Mouse (Mus musculus) liver, embryonic 16.5 days (tissue): Measurements from ENCODE around the gene 4930503B20Rik. TPM values are rescaled to one million over a fixed set of nuclear protein-coding genes. Genes with fewer than 3 reads are reported as not detected.

Source experiments
- ATAC-seq: fragments of 200-750 bp; cut with Nextera tagmentation; 2 replicates; pipeline ENCODE4 v1.8.0; 2017; ENCODE audit warnings: low read depth, mild to moderate bottlenecking, moderate number of reproducible peaks, moderate library complexity
- H3K27ac ChIP-seq: fragments of 300-500 bp; sonication (generic); 2 replicates; pipeline ENCODE4 v1.5.1; 2014; ENCODE audit warnings: mild to moderate bottlenecking, low read length
- H3K27me3 ChIP-seq: fragments of 300-500 bp; sonication (generic); 2 replicates; pipeline ENCODE4 v1.6.1; 2014; ENCODE audit warnings: low read depth, low read length, mixed read lengths; ENCODE audit not compliant: control insufficient read depth, insufficient read depth
- H3K36me3 ChIP-seq: fragments of 300-500 bp; sonication (generic); 2 replicates; pipeline ENCODE4 v1.6.1; 2014; ENCODE audit warnings: mild to moderate bottlenecking; ENCODE audit not compliant: control insufficient read depth, insufficient read depth
- H3K4me1 ChIP-seq: fragments of 300-500 bp; sonication (generic); 2 replicates; pipeline ENCODE4 v1.6.1; 2014; ENCODE audit warnings: low read depth, low read length, mixed read lengths; ENCODE audit not compliant: control insufficient read depth
- H3K4me2 ChIP-seq: fragments of 300-500 bp; sonication (generic); 2 replicates; pipeline ENCODE4 v1.6.1; 2014; ENCODE audit warnings: low read depth, low read length, mixed read lengths
- H3K4me3 ChIP-seq: fragments of 300-500 bp; sonication (generic); 2 replicates; pipeline ENCODE4 v1.5.1; 2014; ENCODE audit warnings: low read depth, mild to moderate bottlenecking, low read length
- H3K9ac ChIP-seq: fragments of 300-500 bp; sonication (generic); 2 replicates; pipeline ENCODE4 v1.6.1; 2014; ENCODE audit warnings: low read depth, low read length
- H3K9me3 ChIP-seq: fragments of 300-500 bp; sonication (generic); replicated peaks from 2 replicates; pipeline ENCODE4 v1.6.1; 2016; ENCODE audit warnings: low read length; ENCODE audit not compliant: control insufficient read depth
- WGBS: fragments of 180-500 bp; shearing (Covaris S2); extraction: QIAGEN DNeasy Blood & Tissue Kit; methylation state at CpG from one replicate; pipeline ENCODE4 v1.1.7; 2014; ENCODE audit not compliant: insufficient replicate concordance; 5-methylcytosine and 5-hydroxymethylcytosine counted together
- polyA plus RNA-seq: library from polyadenylated mRNA; unstranded; fragments of >200 nt; fragmentation: Nextera tagmentation; extraction: Ambion mirVana; gene quantifications from 2 replicates; pipeline ENCODE4 v1.2.1, GENCODE M21; 2015

4930503B20Rik gene
- polyA plus RNA-seq, 1 experiment from 2014 or later = not detected

- Histone ChIP-seq H3K36me3 (no peaks in the 10 kb centered on the region), H3K9me3 (no peaks in the 10 kb centered on the region), H3K27me3 (no peaks in the 10 kb centered on the region), H3K27ac (no peak overlapping the region), H3K4me3 (no peak overlapping the region), H3K4me2 (no peak overlapping the region), H3K9ac (no peak overlapping the region), H3K4me1 (no peaks in the 10 kb centered on the region)
- WGBS = 71% methylated on average over 5 of the region's 5 CpGs
- no peak for ATAC-seq
Measured at GRCm38 (mm10) chr3:146632506-146632905, 18.6 kb downstream of the 4930503B20Rik start.

GRCm38 (mm10) chr3:146628227-146628982 is 22.7 kb downstream of the 4930503B20Rik start:
- ATAC-seq = no peak

GRCm38 (mm10) chr3:146625766-146626165 is 25.4 kb downstream of the 4930503B20Rik start:
- Histone ChIP-seq H3K4me1 (no peaks in the 10 kb centered on the region), H3K4me2 (no peak overlapping the region), H3K27ac (no peak overlapping the region), H3K9ac (no peak overlapping the region), H3K36me3 (no peaks in the 10 kb centered on the region), H3K9me3 (no peaks in the 10 kb centered on the region), H3K4me3 (no peak overlapping the region), H3K27me3 (no peaks in the 10 kb centered on the region)
- 76% methylated on average over 4 of the region's 4 CpGs for WGBS
- no peak for ATAC-seq

More at GRCm38 (mm10) chr3:146628227-146628982, 22.7 kb downstream of the 4930503B20Rik start:
- Histone ChIP-seq H3K4me3 (no peak overlapping the region), H3K9ac (no peak overlapping the region), H3K36me3 (no peaks in the 10 kb centered on the region), H3K27ac (no peak overlapping the region), H3K9me3 (no peaks in the 10 kb centered on the region), H3K27me3 (no peaks in the 10 kb centered on the region), H3K4me1 (no peaks in the 10 kb centered on the region), H3K4me2 (no peak overlapping the region)
- WGBS = 47% methylated on average over 8 of the region's 8 CpGs

- Histone ChIP-seq H3K27me3 (no peaks in the 10 kb centered on the region), H3K9me3 (no peaks in the 10 kb centered on the region), H3K4me1 (peaks cover 9% of the 10 kb centered on the region), H3K27ac (no peak overlapping the region), H3K36me3 (no peaks in the 10 kb centered on the region), H3K4me3 (no peak overlapping the region), H3K9ac (no peak overlapping the region), H3K4me2 (no peak overlapping the region)
- no peak for ATAC-seq
- 73% methylated on average over 11 of the region's 11 CpGs for WGBS
Measured at GRCm38 (mm10) chr3:146621966-146622365, 29.2 kb downstream of the 4930503B20Rik start.

GRCm38 (mm10) chr3:146620555-146621249 is 30.4 kb downstream of the 4930503B20Rik start:
- no peak overlapping the region for H3K4me3 ChIP-seq
- no peak overlapping the region for H3K9ac ChIP-seq
- peaks cover 9% of the 10 kb centered on the region for H3K4me1 ChIP-seq
- ATAC-seq = no peak
- no peak overlapping the region for H3K4me2 ChIP-seq
- 64% methylated on average over 14 of the region's 14 CpGs for WGBS
- H3K27me3 ChIP-seq = no peaks in the 10 kb centered on the region
- H3K36me3 ChIP-seq = no peaks in the 10 kb centered on the region
- H3K9me3 ChIP-seq = no peaks in the 10 kb centered on the region
- H3K27ac ChIP-seq = no peak overlapping the region

- peaks cover 9% of the 10 kb centered on the region for H3K4me1 ChIP-seq
- 73% methylated on average over 10 of the region's 10 CpGs for WGBS
- H3K36me3 ChIP-seq = no peaks in the 10 kb centered on the region
- H3K4me3 ChIP-seq = no peak overlapping the region
- H3K27me3 ChIP-seq = no peaks in the 10 kb centered on the region
- no peak for ATAC-seq
- H3K4me2 ChIP-seq = no peak overlapping the region
- no peaks in the 10 kb centered on the region for H3K9me3 ChIP-seq
- H3K9ac ChIP-seq = no peak overlapping the region
- no peak overlapping the region for H3K27ac ChIP-seq
Measured at GRCm38 (mm10) chr3:146620101-146620500, 31.0 kb downstream of the 4930503B20Rik start.

- 17% methylated on average over 4 of the region's 4 CpGs for WGBS
- Histone ChIP-seq H3K4me2 (no peak overlapping the region), H3K9ac (no peak overlapping the region), H3K27ac (no peak overlapping the region), H3K4me1 (peaks cover 9% of the 10 kb centered on the region), H3K36me3 (no peaks in the 10 kb centered on the region), H3K27me3 (no peaks in the 10 kb centered on the region), H3K9me3 (no peaks in the 10 kb centered on the region), H3K4me3 (no peak overlapping the region)
- ATAC-seq = peak; percentile 68; the same call in 1 of the 2 replicates
Measured at GRCm38 (mm10) chr3:146618357-146618756, 32.8 kb downstream of the 4930503B20Rik start.

GRCm38 (mm10) chr3:146617946-146618345 is 33.2 kb downstream of the 4930503B20Rik start:
- Histone ChIP-seq H3K9me3 (no peaks in the 10 kb centered on the region), H3K4me1 (peaks cover 9% of the 10 kb centered on the region), H3K36me3 (no peaks in the 10 kb centered on the region), H3K27ac (no peak overlapping the region), H3K4me2 (no peak overlapping the region), H3K27me3 (no peaks in the 10 kb centered on the region), H3K9ac (no peak overlapping the region), H3K4me3 (no peak overlapping the region)
- peak; percentile 35; the same call in 1 of the 2 replicates for ATAC-seq
